Mouse (Mus musculus) ES-Bruce4 (cell line): ENCODE measurements around the gene Vmn2r107.

ENCODE experiments used
- CTCF ChIP-seq: IDR thresholded peaks from one replicate; pipeline ENCODE4 v1.8.1; 2011; ENCODE audit warnings: low read depth, low read length
- POLR2A ChIP-seq: IDR thresholded peaks from one replicate; pipeline ENCODE4 v1.8.1; 2011; ENCODE audit warnings: low read length; ENCODE audit not compliant: insufficient read depth

- no peak for TF ChIP-seq CTCF
- no peak for TF ChIP-seq POLR2A
Measured at GRCm38 (mm10) chr17:20305790-20306189, 39.3 kb upstream of the Vmn2r107 start.
